Mouse (Mus musculus): ENCODE results near the gene Mecom.

DNA sequence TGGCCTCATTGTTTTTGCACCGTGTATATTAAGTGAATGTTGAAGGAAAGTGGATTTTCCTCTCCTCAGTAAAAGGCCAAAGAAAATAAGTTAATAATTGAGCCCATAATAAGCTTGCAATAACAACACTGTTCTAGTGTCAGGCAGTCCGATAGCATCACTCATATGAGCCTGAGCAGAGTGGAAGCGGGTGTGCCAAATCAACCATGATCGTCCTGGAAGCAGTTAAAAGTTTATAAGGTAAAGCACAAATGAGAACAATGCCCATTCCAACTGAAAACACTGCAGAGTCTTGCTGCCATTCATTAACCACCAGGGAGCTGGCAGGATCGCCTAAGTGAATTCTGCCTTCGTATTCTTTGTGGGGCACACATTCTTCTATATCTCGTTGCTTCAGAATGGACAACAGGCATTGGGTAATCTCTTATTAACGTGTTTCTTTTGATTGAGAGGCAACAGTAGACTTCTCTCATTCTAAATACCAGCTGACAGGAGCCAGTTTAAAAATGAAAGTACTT is 542.9 kb downstream of the Mecom start:
- TF ChIP-seq CTCF (IDR thresholded peaks at IDR 0.05; ENCODE audit: borderline replicate concordance, insufficient read depth, low read length) (no peak), POLR2A (IDR thresholded peaks at IDR 0.05; ENCODE audit: low read depth, low read length) (no peak)
